Mouse (Mus musculus) hindbrain, embryonic 16.5 days (tissue): Measurements from ENCODE around the gene Akap8. TPM values are rescaled to one million over a fixed set of nuclear protein-coding genes. Genes with fewer than 3 reads are reported as not detected.

Experiments used
- ATAC-seq: fragments of 200-750 bp; cut with Nextera tagmentation; 2 replicates; pipeline ENCODE4 v1.8.0; 2017; ENCODE audit warnings: moderate TSS enrichment, moderate library complexity
- H3K27ac ChIP-seq: fragments of 300-500 bp; sonication (generic); 2 replicates; pipeline ENCODE4 v1.5.1; 2014; ENCODE audit warnings: low read depth, mild to moderate bottlenecking, control low read depth, low read length, moderate library complexity
- H3K27me3 ChIP-seq: fragments of 300-500 bp; sonication (generic); replicated peaks from 2 replicates; pipeline ENCODE4 v1.6.1; 2014; ENCODE audit warnings: low read length; ENCODE audit not compliant: control insufficient read depth, insufficient read depth
- H3K36me3 ChIP-seq: fragments of 300-500 bp; sonication (generic); 2 replicates; pipeline ENCODE4 v1.6.1; 2014; ENCODE audit warnings: mild to moderate bottlenecking, low read length, moderate library complexity, mixed read lengths; ENCODE audit not compliant: control insufficient read depth, insufficient read depth
- H3K4me1 ChIP-seq: fragments of 300-500 bp; sonication (generic); 2 replicates; pipeline ENCODE4 v1.6.1; 2014; ENCODE audit warnings: low read depth, low read length; ENCODE audit not compliant: control insufficient read depth, insufficient read depth
- H3K4me2 ChIP-seq: fragments of 300-500 bp; sonication (generic); 2 replicates; pipeline ENCODE4 v1.6.1; 2014; ENCODE audit warnings: mild to moderate bottlenecking, low read length, control low read depth, moderate library complexity
- H3K4me3 ChIP-seq: fragments of 300-500 bp; sonication (generic); 2 replicates; pipeline ENCODE4 v1.5.1; 2014; ENCODE audit warnings: mild to moderate bottlenecking, low read length, control low read depth, moderate library complexity
- H3K9ac ChIP-seq: fragments of 300-500 bp; sonication (generic); 2 replicates; pipeline ENCODE4 v1.6.1; 2014; ENCODE audit warnings: low read depth, mild to moderate bottlenecking, control low read depth, low read length, moderate library complexity
- H3K9me3 ChIP-seq: fragments of 300-500 bp; sonication (generic); 2 replicates; pipeline ENCODE4 v1.6.1; 2014; ENCODE audit warnings: mild to moderate bottlenecking, low read length, moderate library complexity; ENCODE audit not compliant: control insufficient read depth
- WGBS: fragments of 180-500 bp; shearing (Covaris S2); extraction: QIAGEN DNeasy Blood & Tissue Kit; methylation state at CpG from one replicate; pipeline ENCODE4 v1.1.7; 2014; 5-methylcytosine and 5-hydroxymethylcytosine counted together
- polyA plus RNA-seq: library from polyadenylated mRNA; unstranded; fragments of >200 nt; fragmentation: Nextera tagmentation; extraction: Ambion mirVana; gene quantifications from 2 replicates; pipeline ENCODE4 v1.2.1, GENCODE M21; 2015

The Akap8 gene
- polyA plus RNA-seq, 1 experiment from 2014 or later, result 84.7 TPM

GRCm38 (mm10) chr17:32358943-32359340, 37.9 kb upstream of the Akap8 start:
- Histone ChIP-seq H3K9ac (no peak overlapping the region), H3K4me1 (peaks cover 29% of the 10 kb centered on the region), H3K36me3 (peaks cover 65% of the 10 kb centered on the region), H3K9me3 (no peaks in the 10 kb centered on the region), H3K4me2 (no peak overlapping the region), H3K27ac (no peak overlapping the region), H3K27me3 (no peaks in the 10 kb centered on the region), H3K4me3 (no peak overlapping the region)
- ATAC-seq, result no peak
- 98% methylated on average over 6 of the region's 6 CpGs for WGBS

- Histone ChIP-seq H3K9me3 (no peaks in the 10 kb centered on the region), H3K36me3 (peaks cover 65% of the 10 kb centered on the region), H3K4me2 (no peak overlapping the region), H3K27me3 (no peaks in the 10 kb centered on the region), H3K9ac (no peak overlapping the region), H3K4me1 (peaks cover 25% of the 10 kb centered on the region), H3K4me3 (no peak overlapping the region), H3K27ac (no peak overlapping the region)
- ATAC-seq, result no peak
- WGBS, result 92% methylated on average over 7 of the region's 7 CpGs
These were observed 37.3 kb upstream of the Akap8 start for GRCm38 (mm10) chr17:32358192-32358942.

- Histone ChIP-seq H3K9ac (no peak overlapping the region), H3K36me3 (peaks cover 65% of the 10 kb centered on the region), H3K9me3 (no peaks in the 10 kb centered on the region), H3K27me3 (no peaks in the 10 kb centered on the region), H3K4me1 (peaks cover 12% of the 10 kb centered on the region), H3K4me3 (no peak overlapping the region), H3K27ac (no peak overlapping the region), H3K4me2 (no peak overlapping the region)
- no peak for ATAC-seq
- 82% methylated on average over 24 of the region's 24 CpGs for WGBS
These were observed 36.0 kb upstream of the Akap8 start for GRCm38 (mm10) chr17:32356766-32357760.

GRCm38 (mm10) chr17:32356281-32356680, 35.2 kb upstream of the Akap8 start:
- no peak overlapping the region for H3K4me3 ChIP-seq
- peaks cover 63% of the 10 kb centered on the region for H3K36me3 ChIP-seq
- H3K27ac ChIP-seq, result no peak overlapping the region
- ATAC-seq, result no peak
- H3K9me3 ChIP-seq, result no peaks in the 10 kb centered on the region
- H3K4me1 ChIP-seq, result peaks cover 10% of the 10 kb centered on the region
- H3K4me2 ChIP-seq, result no peak overlapping the region
- no peaks in the 10 kb centered on the region for H3K27me3 ChIP-seq
- H3K9ac ChIP-seq, result no peak overlapping the region
- WGBS, result 89% methylated on average over 9 of the region's 9 CpGs

GRCm38 (mm10) chr17:32355031-32355430, 34.0 kb upstream of the Akap8 start:
- peaks cover 10% of the 10 kb centered on the region for H3K4me1 ChIP-seq
- no peak overlapping the region for H3K27ac ChIP-seq
- no peak overlapping the region for H3K4me3 ChIP-seq
- H3K27me3 ChIP-seq, result no peaks in the 10 kb centered on the region
- H3K9me3 ChIP-seq, result no peaks in the 10 kb centered on the region
- no peak for ATAC-seq
- no peak overlapping the region for H3K9ac ChIP-seq
- 90% methylated on average over 6 of the region's 6 CpGs for WGBS
- H3K36me3 ChIP-seq, result peaks cover 55% of the 10 kb centered on the region
- H3K4me2 ChIP-seq, result no peak overlapping the region

GRCm38 (mm10) chr17:32354211-32354610, 33.2 kb upstream of the Akap8 start:
- Histone ChIP-seq H3K27ac (peak overlapping the region; percentile 71), H3K4me2 (no peak overlapping the region), H3K36me3 (peaks cover 48% of the 10 kb centered on the region), H3K27me3 (no peaks in the 10 kb centered on the region), H3K9me3 (no peaks in the 10 kb centered on the region), H3K9ac (peak overlapping the region; percentile 27; the same call in 1 of the 2 replicates), H3K4me1 (peaks cover 15% of the 10 kb centered on the region), H3K4me3 (no peak overlapping the region)
- no peak for ATAC-seq
- WGBS, result 40% methylated on average over 5 of the region's 5 CpGs

- ATAC-seq, result peak; percentile 43
- Histone ChIP-seq H3K9ac (no peak overlapping the region), H3K4me3 (no peak overlapping the region), H3K9me3 (no peaks in the 10 kb centered on the region), H3K36me3 (peaks cover 42% of the 10 kb centered on the region), H3K4me2 (no peak overlapping the region), H3K27me3 (no peaks in the 10 kb centered on the region), H3K27ac (peak overlapping the region; percentile 23; the same call in 1 of the 2 replicates), H3K4me1 (peaks cover 21% of the 10 kb centered on the region)
- 45% methylated on average over 4 of the region's 4 CpGs for WGBS
These were observed 32.7 kb upstream of the Akap8 start for GRCm38 (mm10) chr17:32353696-32354095.

GRCm38 (mm10) chr17:32351726-32352125, 30.7 kb upstream of the Akap8 start:
- peaks cover 28% of the 10 kb centered on the region for H3K4me1 ChIP-seq
- H3K4me2 ChIP-seq, result no peak overlapping the region
- no peak overlapping the region for H3K27ac ChIP-seq
- H3K9ac ChIP-seq, result no peak overlapping the region
- H3K9me3 ChIP-seq, result no peaks in the 10 kb centered on the region
- no peak for ATAC-seq
- H3K4me3 ChIP-seq, result no peak overlapping the region
- H3K36me3 ChIP-seq, result peaks cover 24% of the 10 kb centered on the region
- H3K27me3 ChIP-seq, result no peaks in the 10 kb centered on the region

GRCm38 (mm10) chr17:32351269-32351668, 30.2 kb upstream of the Akap8 start:
- Histone ChIP-seq H3K4me1 (peaks cover 28% of the 10 kb centered on the region), H3K9ac (no peak overlapping the region), H3K4me3 (no peak overlapping the region), H3K36me3 (peaks cover 19% of the 10 kb centered on the region), H3K4me2 (peak overlapping the region; percentile 61), H3K27me3 (no peaks in the 10 kb centered on the region), H3K9me3 (no peaks in the 10 kb centered on the region), H3K27ac (no peak overlapping the region)
- WGBS, result 68% methylated on average over 3 of the region's 3 CpGs
- no peak for ATAC-seq
